Mouse (Mus musculus): ENCODE measurements around the gene 6430571L13Rik. TPM values are rescaled to one million over a fixed set of nuclear protein-coding genes. Genes with fewer than 3 reads are reported as not detected.
A peak's percentile ranks its signal among the peaks of the same experiment; 100 is the strongest.

6430571L13Rik gene
- total and polyA plus RNA-seq, 3 experiments: 0.35 TPM; not detected in 1

GRCm38 (mm10) chr9:107360989-107361388 lies 20.6 kb downstream of the 6430571L13Rik start (continued):
- TF ChIP-seq TAL1 (IDR thresholded peaks at IDR 0.05; ENCODE audit: low read length) (no peak), BHLHE40 (IDR thresholded peaks at IDR 0.05; ENCODE audit: borderline replicate concordance, low read depth, low read length) (no peak)

GRCm38 (mm10) chr9:107366644-107367043 lies 26.2 kb downstream of the 6430571L13Rik start:
- no peaks in the 10 kb centered on the region for H3K79me2 ChIP-seq (ENCODE audit: control insufficient read depth, insufficient read depth, low read length, poor library complexity)
- TF ChIP-seq RAD21 (IDR thresholded peaks at IDR 0.05; ENCODE audit: low read depth, low read length): peak; percentile 71
- TF ChIP-seq CTCF (IDR thresholded peaks at IDR 0.05 in 2 of 3, conservative IDR thresholded peaks at IDR 0.05 in 1 of 3; ENCODE audit: control insufficient read depth in 1 of 3, insufficient read depth in 1 of 3, low read depth in 2 of 3, low read length in 3 of 3, poor library complexity in 1 of 3, severe bottlenecking in 1 of 3): peak; percentile 68 to 84 (median 76)
- TF ChIP-seq MAZ (IDR thresholded peaks at IDR 0.05; ENCODE audit: low read depth, low read length): no peak
- TF ChIP-seq RCOR1 (IDR thresholded peaks at IDR 0.05; ENCODE audit: low read depth, low read length): no peak
- TF ChIP-seq SMC3 (IDR thresholded peaks at IDR 0.05; ENCODE audit: low read depth, low read length): peak; percentile 89
- TF ChIP-seq ZC3H11A (IDR thresholded peaks at IDR 0.05; ENCODE audit: low read depth, low read length): peak; percentile 56
- no peak for TF ChIP-seq USF1 (IDR thresholded peaks at IDR 0.05; ENCODE audit: low read depth, low read length)
- DNase-seq (ENCODE audit: low read depth, low spot score): peak; percentile 68
- H3K27ac ChIP-seq (ENCODE audit: control insufficient read depth, low read depth, low read length): no peak overlapping the region
- peaks cover 0 to 26% of the 10 kb centered on the region in 2 experiments; a peak in 3 of 4 replicates for H3K4me1 ChIP-seq (ENCODE audit: control insufficient read depth in 1 of 2, insufficient read depth in 2 of 2, low read length in 2 of 2)
- H3K9me3 ChIP-seq (replicated peaks; ENCODE audit: insufficient read depth, low read length): no peaks in the 10 kb centered on the region
- H3K9ac ChIP-seq (ENCODE audit: control insufficient read depth, low read depth, low read length, poor library complexity, severe bottlenecking): no peak overlapping the region
- H3K4me3 ChIP-seq (ENCODE audit: control insufficient read depth in 1 of 2, insufficient read depth in 1 of 2, low read depth in 2 of 2, low read length in 2 of 2): peak overlapping the region in 1 of 2 experiments; percentile 15; a peak in 1 of 4 replicates
- no peaks in the 10 kb centered on the region; a peak in 2 of 4 replicates for H3K27me3 ChIP-seq (ENCODE audit: control insufficient read depth in 1 of 2, insufficient read depth in 2 of 2, low read length in 2 of 2)
- peaks cover 0 to 14% of the 10 kb centered on the region in 2 experiments; a peak in 2 of 4 replicates for H3K36me3 ChIP-seq (ENCODE audit: control insufficient read depth in 1 of 2, insufficient read depth in 2 of 2, low read length in 2 of 2)

- DNase-seq (ENCODE audit: low read depth, low spot score): no peak
- Histone ChIP-seq H3K36me3 (ENCODE audit: control insufficient read depth in 1 of 2, insufficient read depth in 2 of 2, low read length in 2 of 2) (peaks cover 0 to 14% of the 10 kb centered on the region in 2 experiments; a peak in 2 of 4 replicates), H3K27ac (ENCODE audit: control insufficient read depth, low read depth, low read length) (no peak overlapping the region), H3K9ac (ENCODE audit: control insufficient read depth, low read depth, low read length, poor library complexity, severe bottlenecking) (no peak overlapping the region), H3K27me3 (ENCODE audit: control insufficient read depth in 1 of 2, insufficient read depth in 2 of 2, low read length in 2 of 2) (no peaks in the 10 kb centered on the region; a peak in 2 of 4 replicates), H3K4me3 (ENCODE audit: control insufficient read depth in 1 of 2, insufficient read depth in 1 of 2, low read depth in 2 of 2, low read length in 2 of 2) (no peak overlapping the region), H3K79me2 (ENCODE audit: control insufficient read depth, insufficient read depth, low read length, poor library complexity) (no peaks in the 10 kb centered on the region), H3K4me1 (ENCODE audit: control insufficient read depth in 1 of 2, insufficient read depth in 2 of 2, low read length in 2 of 2) (peaks cover 0 to 26% of the 10 kb centered on the region in 2 experiments; a peak in 3 of 4 replicates), H3K9me3 (replicated peaks; ENCODE audit: insufficient read depth, low read length) (no peaks in the 10 kb centered on the region)
- TF ChIP-seq NELFE (IDR thresholded peaks at IDR 0.05; ENCODE audit: low read depth, low read length) (no peak), EP300 (IDR thresholded peaks at IDR 0.05; ENCODE audit: low read depth in 1 of 2, low read length in 2 of 2) (no peak), ZKSCAN1 (IDR thresholded peaks at IDR 0.05; ENCODE audit: low read depth, low read length) (no peak), ZMIZ1 (IDR thresholded peaks at IDR 0.05; ENCODE audit: low read depth, low read length) (no peak), KAT2A (conservative IDR thresholded peaks at IDR 0.05; ENCODE audit: low read depth, low read length) (no peak), MXI1 (IDR thresholded peaks at IDR 0.05; ENCODE audit: low read depth, low read length) (no peak), SMC3 (IDR thresholded peaks at IDR 0.05; ENCODE audit: low read depth, low read length) (no peak), NRF1 (IDR thresholded peaks at IDR 0.05; ENCODE audit: insufficient read depth, low read depth, low read length, poor library complexity, severe bottlenecking) (no peak), JUND (IDR thresholded peaks at IDR 0.05; ENCODE audit: low read depth, low read length) (no peak), GATA1 (IDR thresholded peaks at IDR 0.05; ENCODE audit: low read depth, low read length) (no peak), SIN3A (IDR thresholded peaks at IDR 0.05; ENCODE audit: low read length) (no peak), ZNF384 (IDR thresholded peaks at IDR 0.05; ENCODE audit: low read depth, low read length) (no peak), POLR2AphosphoS5 (IDR thresholded peaks at IDR 0.05; ENCODE audit: borderline replicate concordance, low read depth, low read length) (no peak), TBP (IDR thresholded peaks at IDR 0.05; ENCODE audit: low read depth, low read length) (no peak), TAL1 (IDR thresholded peaks at IDR 0.05; ENCODE audit: low read length) (no peak), BHLHE40 (IDR thresholded peaks at IDR 0.05; ENCODE audit: borderline replicate concordance, low read depth, low read length) (no peak), RAD21 (IDR thresholded peaks at IDR 0.05; ENCODE audit: low read depth, low read length) (no peak), TCF12 (IDR thresholded peaks at IDR 0.05; ENCODE audit: low read depth, low read length) (no peak), CHD2 (IDR thresholded peaks at IDR 0.05; ENCODE audit: low read length) (no peak)
These were observed 27.9 kb downstream of the 6430571L13Rik start for GRCm38 (mm10) chr9:107368302-107368701.
